26 mouse cellular contexts compared by ENCODE assay signal in the genomic region with DNA sequence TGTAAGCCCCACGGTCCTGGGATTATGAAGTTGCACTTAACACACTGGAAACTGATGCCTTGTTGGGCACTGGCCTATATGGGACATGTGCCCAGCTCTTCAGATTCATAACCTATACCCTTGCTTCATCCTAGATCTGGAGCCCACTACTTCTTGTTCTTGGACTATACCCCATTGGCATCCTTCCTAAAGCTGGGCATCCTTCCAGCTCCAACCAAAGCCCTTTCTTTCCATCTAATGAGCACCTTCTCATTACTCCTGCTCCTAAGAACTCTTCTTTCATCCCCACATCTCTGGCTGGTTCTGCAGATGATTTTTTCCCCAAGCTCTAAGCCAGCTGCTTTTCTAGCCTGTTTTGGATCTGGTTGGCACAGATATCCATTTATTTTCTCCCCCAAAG.
DNase-seq lines count a peak whose midpoint lies in the region; ATAC-seq and TF ChIP-seq lines count a peak whose summit lies in the region.
"Had no signal": no experiment of that assay in that cellular context is flagged by ENCODE, and none has a peak within 500 bp of the region (broad histone marks: within the 10 kb centered on the region; RNA-seq: fewer than 3 reads in every experiment).

No protein-coding gene starts in this region.

- ATAC-seq in cerebellum, adult (ENCODE audit: insufficient number of reproducible peaks, low FRiP score, low TSS enrichment) = no peak
- ATAC-seq: forebrain, embryonic 13.5 days; hindbrain, postnatal 0 days; inflammation-experienced regulatory T-cells, adult 6 months; intestine, embryonic 16.5 days; Patski had no signal

- TF ChIP-seq POLR2A in brain, embryonic 14.5 days (IDR thresholded peaks at IDR 0.05; ENCODE audit: borderline replicate concordance, extremely low read depth, insufficient read depth, insufficient read length, poor library complexity, severe bottlenecking) = no peak

- TF ChIP-seq CTCF in left cerebral cortex, adult 2 months (IDR thresholded peaks at IDR 0.05) = no peak
- TF ChIP-seq CTCF in brain, embryonic 14.5 days (IDR thresholded peaks at IDR 0.05; ENCODE audit: borderline replicate concordance, extremely low read depth, insufficient read depth, insufficient read length) = no peak

- intact Hi-C loops in left cerebral cortex, adult 2 months (cut with DNase I) = no loop called here
- intact Hi-C loops in left cerebral cortex, postnatal 14 days (cut with DNase I) = no loop called here

- peak overlapping the region; percentile 15; the same call in 1 of the 2 replicates for H3K27ac ChIP-seq in left cerebral cortex, adult 2 months
- H3K27ac ChIP-seq: forebrain, embryonic 10.5 days; forebrain, embryonic 13.5 days; gastrocnemius, adult 2 months; heart, embryonic 10.5 days; heart, embryonic 13.5 days; hindbrain, embryonic 14.5 days; hindbrain, postnatal 0 days had no signal

- no peak overlapping the region for H3K4me3 ChIP-seq in left cerebral cortex, adult 2 months
- H3K4me3 ChIP-seq: forebrain, embryonic 10.5 days; forebrain, embryonic 13.5 days; gastrocnemius, adult 2 months; heart, embryonic 10.5 days; heart, embryonic 13.5 days had no signal

- peak; percentile 25 to 39 for DNase-seq in cerebellum, postnatal 14 days
- no peak for DNase-seq in left cerebral cortex, adult 2 months (ENCODE audit: extremely low spot score in 1 of 2, low spot score in 2 of 2)
- no peak for DNase-seq in left cerebral cortex, postnatal 14 days (ENCODE audit: low spot score in 2 of 2)
- DNase-seq in brain, embryonic 14.5 days (ENCODE audit: low read depth) = peak; percentile 53
- no peak for DNase-seq in spleen, adult 18-20 months
- DNase-seq: adrenal gland, postnatal 10 days; adrenal gland, postnatal 36 days; B cell, adult 2 months; cerebellum, adult 18-20 months; cerebellum, adult 9-11 months; gastrocnemius, adult 2 months; gastrocnemius, postnatal 14 days; heart, adult 18-20 months; heart, postnatal 14 days; heart, postnatal 4 days; kidney, adult 18-20 months had no signal

Comparison
In these comparisons a context has a peak if more than half of its experiments do, and no peak if none do; other contexts are left out.
1. DNase-seq: peak in cerebellum, postnatal 14 days (2 of 2) and brain, embryonic 14.5 days (single experiment); none in left cerebral cortex, adult 2 months (0 of 2), left cerebral cortex, postnatal 14 days (0 of 2) and spleen, adult 18-20 months (0 of 2).